Mouse (Mus musculus): ENCODE data around the gene Vasp. TPM values are rescaled to one million over a fixed set of nuclear protein-coding genes. Genes with fewer than 3 reads are reported as not detected.
A peak's percentile ranks its signal among the peaks of the same experiment; 100 is the strongest.

Gene Vasp
- total and polyA plus RNA-seq, 3 experiments: 130 to 185 TPM; not detected in 1

DNA sequence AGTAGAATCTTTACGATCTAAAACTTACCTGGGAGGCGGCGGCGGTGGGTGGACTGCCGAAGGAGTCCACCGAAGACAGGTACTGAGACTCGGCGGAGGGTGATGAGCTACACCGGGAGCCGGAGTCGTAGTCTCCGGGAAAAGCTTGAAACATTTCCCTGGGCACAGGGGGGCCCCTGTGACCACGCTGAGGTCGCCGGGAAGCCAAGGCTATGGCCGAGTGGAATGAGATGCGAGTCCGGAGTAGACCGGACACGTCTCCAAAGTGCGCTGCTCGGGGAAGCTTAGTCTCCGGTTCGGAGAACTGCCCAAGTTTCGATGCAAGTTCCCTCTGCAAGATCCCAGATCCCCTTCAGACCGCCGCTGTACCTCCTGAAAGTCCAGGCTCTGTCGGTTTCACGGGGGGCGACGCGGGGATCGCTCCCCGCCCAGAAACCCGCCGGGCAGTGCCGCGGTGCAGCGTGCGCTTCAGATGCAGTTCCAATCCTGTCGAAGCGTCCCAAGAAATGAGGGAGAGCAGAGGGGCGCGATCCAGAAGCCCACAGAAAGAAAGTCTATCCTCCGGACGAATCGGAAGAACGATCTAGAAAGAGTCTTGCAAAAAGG is 37.8 kb upstream of the Vasp start:
- Histone ChIP-seq H3K27ac (ENCODE audit: control insufficient read depth, low read depth, low read length) (no peak overlapping the region), H3K4me1 (ENCODE audit: control insufficient read depth in 1 of 2, insufficient read depth in 2 of 2, low read length in 2 of 2) (peaks cover 3 to 16% of the 10 kb centered on the region in 2 experiments; a peak in 3 of 4 replicates), H3K79me2 (ENCODE audit: control insufficient read depth, insufficient read depth, low read length, poor library complexity) (no peaks in the 10 kb centered on the region; the same call in 1 of the 2 replicates), H3K36me3 (ENCODE audit: control insufficient read depth in 1 of 2, insufficient read depth in 2 of 2, low read length in 2 of 2) (peaks cover 0 to 4% of the 10 kb centered on the region in 2 experiments; a peak in 1 of 4 replicates), H3K9me3 (replicated peaks; ENCODE audit: insufficient read depth, low read length) (no peaks in the 10 kb centered on the region), H3K9ac (ENCODE audit: control insufficient read depth, low read depth, low read length, poor library complexity, severe bottlenecking) (peak overlapping the region; percentile 70), H3K27me3 (ENCODE audit: control insufficient read depth in 1 of 2, insufficient read depth in 2 of 2, low read length in 2 of 2) (peaks cover 4 to 7% of the 10 kb centered on the region in 2 experiments; a peak in 3 of 4 replicates), H3K4me3 (ENCODE audit: control insufficient read depth in 1 of 2, insufficient read depth in 1 of 2, low read depth in 2 of 2, low read length in 2 of 2) (peak overlapping the region; percentile 60 to 88)
- no peak for DNase-seq (ENCODE audit: low read depth, low spot score)
- TF ChIP-seq TAL1 (IDR thresholded peaks at IDR 0.05; ENCODE audit: low read length) (no peak), POLR2A (IDR thresholded peaks at IDR 0.05; ENCODE audit: control insufficient read depth in 1 of 2, insufficient read depth in 1 of 2, low read depth in 1 of 2, low read length in 2 of 2, poor library complexity in 1 of 2) (0 out of 4 replicates have a peak, but pooled peaks of 1 of the 2 experiments have one; percentile 5), GATA1 (IDR thresholded peaks at IDR 0.05; ENCODE audit: low read depth, low read length) (no peak)

DNA sequence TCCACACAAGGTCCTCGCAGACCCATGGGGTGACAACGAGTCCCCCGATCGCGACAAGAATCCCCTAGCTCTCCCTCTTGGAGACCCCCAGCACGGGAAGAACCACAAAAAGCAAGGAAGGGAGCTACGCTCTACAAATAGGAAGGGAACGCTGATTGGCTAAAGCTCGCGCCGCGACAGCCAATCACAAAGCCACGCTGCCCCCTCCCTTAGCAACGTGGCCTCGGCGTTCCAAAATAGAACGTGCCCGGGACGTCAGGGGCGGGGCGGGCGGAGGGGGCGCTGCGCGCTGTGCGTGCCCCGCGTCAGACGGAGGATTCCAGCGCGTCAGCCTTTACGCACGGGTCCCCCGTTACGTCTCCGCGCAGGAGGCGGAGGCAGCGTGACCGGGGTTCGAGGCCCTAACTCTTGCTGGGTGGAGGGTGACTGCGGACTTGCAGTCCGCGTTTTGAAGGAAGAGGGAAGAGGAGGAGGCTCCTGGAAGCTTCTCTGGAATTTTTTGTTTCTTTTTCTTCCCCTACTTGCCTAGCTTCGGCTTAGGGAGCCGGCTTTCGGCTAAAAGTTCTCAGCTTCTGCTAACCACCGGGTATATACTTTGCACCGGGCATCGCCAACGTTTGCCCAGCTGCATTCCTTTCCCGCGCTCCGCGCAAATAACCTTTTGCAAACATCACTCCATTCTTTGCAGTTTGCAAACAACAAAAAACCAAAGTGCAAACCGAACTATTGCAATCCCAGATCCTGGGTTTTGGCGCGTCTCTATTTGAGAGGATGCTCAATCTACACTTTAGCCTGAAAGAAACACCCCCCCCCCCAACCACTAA is 37.0 kb upstream of the Vasp start:
- H3K27me3 ChIP-seq (ENCODE audit: control insufficient read depth in 1 of 2, insufficient read depth in 2 of 2, low read length in 2 of 2): peaks cover 2 to 3% of the 10 kb centered on the region in 2 experiments; a peak in 1 of 4 replicates
- peak overlapping the region; percentile 79 for H3K9ac ChIP-seq (ENCODE audit: control insufficient read depth, low read depth, low read length, poor library complexity, severe bottlenecking)
- H3K9me3 ChIP-seq (replicated peaks; ENCODE audit: insufficient read depth, low read length): no peaks in the 10 kb centered on the region
- peak; percentile 98 for DNase-seq (ENCODE audit: low read depth, low spot score)
- no peaks in the 10 kb centered on the region; the same call in 1 of the 2 replicates for H3K79me2 ChIP-seq (ENCODE audit: control insufficient read depth, insufficient read depth, low read length, poor library complexity)
- peaks cover 3 to 16% of the 10 kb centered on the region in 2 experiments; a peak in 3 of 4 replicates for H3K4me1 ChIP-seq (ENCODE audit: control insufficient read depth in 1 of 2, insufficient read depth in 2 of 2, low read length in 2 of 2)
- peak overlapping the region; percentile 65 for H3K27ac ChIP-seq (ENCODE audit: control insufficient read depth, low read depth, low read length)
- H3K4me3 ChIP-seq (ENCODE audit: control insufficient read depth in 1 of 2, insufficient read depth in 1 of 2, low read depth in 2 of 2, low read length in 2 of 2): peak overlapping the region; percentile 81 to 91
- H3K36me3 ChIP-seq (ENCODE audit: control insufficient read depth in 1 of 2, insufficient read depth in 2 of 2, low read length in 2 of 2): peaks cover 0 to 4% of the 10 kb centered on the region in 2 experiments; a peak in 1 of 4 replicates
- TF ChIP-seq CHD2 (IDR thresholded peaks at IDR 0.05; ENCODE audit: low read length): peak; percentile 51; the same call in 1 of the 2 replicates
- TF ChIP-seq E2F4 (IDR thresholded peaks at IDR 0.05; ENCODE audit: borderline replicate concordance, low read depth, low read length): 0 out of 2 replicates have a peak, but pooled peaks have one; percentile 64
- TF ChIP-seq NRF1 (IDR thresholded peaks at IDR 0.05; ENCODE audit: insufficient read depth, low read depth, low read length, poor library complexity, severe bottlenecking): peak; percentile 51; the same call in 1 of the 2 replicates
- TF ChIP-seq ETS1 (IDR thresholded peaks at IDR 0.05; ENCODE audit: low read depth, low read length): peak; percentile 66; the same call in 1 of the 2 replicates
- peak; percentile 80 for TF ChIP-seq MXI1 (IDR thresholded peaks at IDR 0.05; ENCODE audit: low read depth, low read length)
- TF ChIP-seq POLR2A (IDR thresholded peaks at IDR 0.05; ENCODE audit: control insufficient read depth in 1 of 2, insufficient read depth in 1 of 2, low read depth in 1 of 2, low read length in 2 of 2, poor library complexity in 1 of 2): peak; percentile 23 to 68; a peak in 2 of 4 replicates
- TF ChIP-seq SIN3A (IDR thresholded peaks at IDR 0.05; ENCODE audit: low read length): peak; percentile 96
- peak; percentile 81 for TF ChIP-seq HCFC1 (IDR thresholded peaks at IDR 0.05; ENCODE audit: low read depth, low read length)
- TF ChIP-seq RCOR1 (IDR thresholded peaks at IDR 0.05; ENCODE audit: low read depth, low read length): no peak
- TF ChIP-seq EP300 (IDR thresholded peaks at IDR 0.05; ENCODE audit: low read depth in 1 of 2, low read length in 2 of 2): 0 out of 4 replicates have a peak, but pooled peaks of 1 of the 2 experiments have one; percentile 9
- TF ChIP-seq BHLHE40 (IDR thresholded peaks at IDR 0.05; ENCODE audit: borderline replicate concordance, low read depth, low read length): peak; percentile 86
- peak; percentile 69; the same call in 1 of the 2 replicates for TF ChIP-seq MYC (IDR thresholded peaks at IDR 0.05; ENCODE audit: low read depth, low read length)
- no peak for TF ChIP-seq MYB (IDR thresholded peaks at IDR 0.05; ENCODE audit: low read depth, low read length)
- peak; percentile 69; the same call in 1 of the 2 replicates for TF ChIP-seq NELFE (IDR thresholded peaks at IDR 0.05; ENCODE audit: low read depth, low read length)
- TF ChIP-seq GABPA (IDR thresholded peaks at IDR 0.05; ENCODE audit: low read depth, low read length): no peak; the same call in 1 of the 2 replicates
- no peak for TF ChIP-seq CTCF (IDR thresholded peaks at IDR 0.05 in 2 of 3, conservative IDR thresholded peaks at IDR 0.05 in 1 of 3; ENCODE audit: control insufficient read depth in 1 of 3, insufficient read depth in 1 of 3, low read depth in 2 of 3, low read length in 3 of 3, poor library complexity in 1 of 3, severe bottlenecking in 1 of 3)
- no peak for TF ChIP-seq ZC3H11A (IDR thresholded peaks at IDR 0.05; ENCODE audit: low read depth, low read length)
- 0 out of 2 replicates have a peak, but pooled peaks have one; percentile 25 for TF ChIP-seq POLR2AphosphoS2 (IDR thresholded peaks at IDR 0.05; ENCODE audit: low read length)
- peak; percentile 70 for TF ChIP-seq ELF1 (IDR thresholded peaks at IDR 0.05; ENCODE audit: low read depth, low read length)
- TF ChIP-seq TCF12 (IDR thresholded peaks at IDR 0.05; ENCODE audit: low read depth, low read length): 0 out of 2 replicates have a peak, but pooled peaks have one; percentile 15
- TF ChIP-seq ZMIZ1 (IDR thresholded peaks at IDR 0.05; ENCODE audit: low read depth, low read length): peak; percentile 42; the same call in 1 of the 2 replicates
- peak; percentile 70 for TF ChIP-seq USF1 (IDR thresholded peaks at IDR 0.05; ENCODE audit: low read depth, low read length)
- no peak for TF ChIP-seq UBTF (IDR thresholded peaks at IDR 0.05; ENCODE audit: borderline replicate concordance, insufficient read depth, low read depth, low read length)
- peak; percentile 88 for TF ChIP-seq MAX (IDR thresholded peaks at IDR 0.05; ENCODE audit: low read length)
